Mouse (Mus musculus) thymus, adult 2 months (tissue): ENCODE data around the gene Nt5c2.

Experiments
- CTCF ChIP-seq: fragments of 200-500 bp; IDR thresholded peaks from 2 replicates; pipeline ENCODE4 v1.5.1; 2012; ENCODE audit warnings: mild to moderate bottlenecking, control low read depth, low read length, moderate library complexity, borderline replicate concordance; ENCODE audit not compliant: control insufficient read depth, poor library complexity, insufficient read depth; ENCODE audit errors: extremely low read depth
- POLR2A ChIP-seq: fragments of 200-500 bp; IDR thresholded peaks from 2 replicates; pipeline ENCODE4 v1.6.1; 2012; ENCODE audit warnings: mild to moderate bottlenecking, low read length, control low read depth, moderate library complexity; ENCODE audit not compliant: control insufficient read depth, poor library complexity, insufficient read depth; ENCODE audit errors: extremely low read depth

DNA sequence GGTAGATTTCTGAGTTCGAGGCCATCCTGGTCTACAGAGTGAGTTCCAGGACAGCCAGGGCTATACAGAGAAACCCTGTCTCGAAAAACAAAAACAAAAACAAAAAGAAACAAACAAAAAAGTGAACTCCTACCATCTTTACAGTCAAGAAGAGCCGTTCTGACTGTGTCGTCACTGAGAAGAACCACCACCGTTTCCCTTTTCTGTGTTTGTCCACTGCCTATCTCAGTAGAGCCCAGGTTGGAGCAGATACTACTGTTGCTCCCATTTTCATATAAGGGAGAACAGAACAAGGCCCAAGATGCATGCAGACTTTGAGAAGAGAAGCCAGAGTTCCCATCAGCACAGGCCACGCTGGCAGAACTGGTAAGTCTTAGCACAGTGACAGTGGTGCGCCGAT lies 124.3 kb downstream of the Nt5c2 start:
- TF ChIP-seq POLR2A (no peak), CTCF (no peak)
